Mouse (Mus musculus): ENCODE measurements at regions not wholly inside any gene's neighbourhood (a gene's known extent, or its start where the extent isn't known, plus 50 kb on each side); places are given as distances from the start of the nearest gene placed in this dataset.
"Not testable (repeated sequence)": the region's sequence is repeated elsewhere in the genome, so short reads cannot be mapped to it uniquely, and the experiment has no call there.

GRCm38 (mm10) chr10:57362781-57363180, 123.4 kb upstream of the Hsf2 start:
- DNase-seq, result not testable (repeated sequence)

All from kidney, postnatal 25 days (tissue).